Comparison of ENCODE assay signal across 8 mouse cellular contexts in the genomic region with DNA sequence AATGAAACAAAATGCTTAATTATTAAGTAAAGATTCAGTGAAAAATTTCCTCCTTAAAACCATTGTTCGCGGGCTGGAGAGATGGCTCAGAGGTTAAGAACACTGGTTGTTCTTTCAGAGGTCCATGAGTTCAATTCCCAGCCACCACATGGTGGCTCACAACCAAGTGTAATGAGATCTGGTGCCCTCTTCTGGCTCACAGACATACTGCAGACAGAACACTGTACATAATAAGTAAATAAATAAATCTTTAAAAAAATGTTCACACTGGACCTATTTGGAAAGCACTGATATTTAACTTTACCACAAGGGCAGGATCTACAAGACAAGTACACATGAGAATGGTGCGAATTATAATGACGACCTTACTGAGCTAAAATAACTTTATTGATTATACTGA. TPM values are rescaled to one million over a fixed set of nuclear protein-coding genes. Genes with fewer than 3 reads are reported as not detected.
DNase-seq lines count a peak whose midpoint lies in the region; ATAC-seq and TF ChIP-seq lines count a peak whose summit lies in the region.

No protein-coding gene starts in this region.

- no peak for DNase-seq in layer of hippocampus, adult 2 months (ENCODE audit: low spot score in 2 of 2)
- no peak for DNase-seq in layer of hippocampus, postnatal 25 days (ENCODE audit: extremely low spot score in 1 of 2, low spot score in 1 of 2)
- peak; percentile 78 for DNase-seq in NIH3T3 (ENCODE audit: low read depth)
- peak; percentile 60 for DNase-seq in mesoderm, embryonic 11.5 days (ENCODE audit: low read depth, low spot score)
- no peak for DNase-seq in frontal cortex, postnatal 10 days (ENCODE audit: low spot score in 2 of 2)
- DNase-seq in urinary bladder, postnatal 14 days (ENCODE audit: low spot score) = no peak

- 36% methylated on average over 4 of the region's 4 CpGs for WGBS in forebrain, embryonic 12.5 days
- WGBS in kidney, embryonic 16.5 days = 46% methylated on average over 4 of the region's 4 CpGs

- no peak for ATAC-seq in forebrain, embryonic 12.5 days (ENCODE audit: low FRiP score)
- no peak for ATAC-seq in kidney, embryonic 16.5 days (ENCODE audit: low FRiP score, low TSS enrichment)

- H3K4me3 ChIP-seq in layer of hippocampus, adult 2 months = peak overlapping the region; percentile 98
- H3K4me3 ChIP-seq in forebrain, embryonic 12.5 days (replicated peaks) = peak overlapping the region; percentile 90; the same call in 1 of the 2 replicates
- peak overlapping the region; percentile 99 for H3K4me3 ChIP-seq in kidney, embryonic 16.5 days (ENCODE audit: low read length)

- peak; percentile 80 for TF ChIP-seq CTCF in layer of hippocampus, adult 2 months (conservative IDR thresholded peaks at IDR 0.05)

- H3K27ac ChIP-seq in layer of hippocampus, adult 2 months = no peak overlapping the region
- H3K27ac ChIP-seq in forebrain, embryonic 12.5 days = no peak overlapping the region
- no peak overlapping the region for H3K27ac ChIP-seq in kidney, embryonic 16.5 days (ENCODE audit: low read length)

- no peak overlapping the region for H3K9ac ChIP-seq in forebrain, embryonic 12.5 days
- no peak overlapping the region for H3K9ac ChIP-seq in kidney, embryonic 16.5 days (replicated peaks; ENCODE audit: low read length)

- no peaks in the 10 kb centered on the region for H3K36me3 ChIP-seq in forebrain, embryonic 12.5 days (replicated peaks)
- no peaks in the 10 kb centered on the region for H3K36me3 ChIP-seq in kidney, embryonic 16.5 days (ENCODE audit: insufficient read depth, low read length)

- no peaks in the 10 kb centered on the region for H3K9me3 ChIP-seq in forebrain, embryonic 12.5 days
- no peaks in the 10 kb centered on the region for H3K9me3 ChIP-seq in kidney, embryonic 16.5 days (ENCODE audit: low read length)

- peaks cover 14% of the 10 kb centered on the region for H3K4me1 ChIP-seq in forebrain, embryonic 12.5 days
- H3K4me1 ChIP-seq in kidney, embryonic 16.5 days (ENCODE audit: insufficient read depth, low read length) = peaks cover 15% of the 10 kb centered on the region

- no peaks in the 10 kb centered on the region for H3K27me3 ChIP-seq in forebrain, embryonic 12.5 days
- no peaks in the 10 kb centered on the region for H3K27me3 ChIP-seq in kidney, embryonic 16.5 days (ENCODE audit: insufficient read depth, low read length)

- peak overlapping the region; percentile 75 for H3K4me2 ChIP-seq in forebrain, embryonic 12.5 days
- peak overlapping the region; percentile 86 for H3K4me2 ChIP-seq in kidney, embryonic 16.5 days (replicated peaks; ENCODE audit: low read depth, low read length)

RNA-seq across cellular contexts. Expression of gene Suclg1, which starts 0.7 kb away (rescaled TPM):
- 100 to 1,000 TPM; 137 to 145 TPM for total RNA-seq in layer of hippocampus, adult 2 months (2021)
- 100 to 1,000 TPM; 138 to 139 TPM for total RNA-seq in layer of hippocampus, postnatal 25 days (2021)
- 133 and 136 TPM in 2 replicates for polyA plus RNA-seq in forebrain, embryonic 12.5 days (2016; fragmentation: Nextera tagmentation; extraction: Ambion mirVana)
- polyA plus RNA-seq in kidney, embryonic 16.5 days (2015; fragmentation: Nextera tagmentation; extraction: Ambion mirVana) = 230 and 251 TPM in 2 replicates

RNA-seq across cellular contexts. Expression of gene Dnah6, which starts 26.0 kb away (rescaled TPM):
- under 1 TPM; 0.66 to 0.97 TPM for total RNA-seq in layer of hippocampus, adult 2 months (2021)
- total RNA-seq in layer of hippocampus, postnatal 25 days (2021) = under 1 TPM; 0.54 to 0.94 TPM
- 0.12 and 0.15 TPM in 2 replicates for polyA plus RNA-seq in forebrain, embryonic 12.5 days (2016; fragmentation: Nextera tagmentation; extraction: Ambion mirVana)
- 0.06 and 0.09 TPM in 2 replicates for polyA plus RNA-seq in kidney, embryonic 16.5 days (2015; fragmentation: Nextera tagmentation; extraction: Ambion mirVana)

Comparison
In these comparisons a context has a peak if more than half of its experiments do, and no peak if none do; other contexts are left out.
1. DNase-seq: peak in NIH3T3 (single experiment) and mesoderm, embryonic 11.5 days (single experiment); none in layer of hippocampus, adult 2 months (0 of 2), layer of hippocampus, postnatal 25 days (0 of 2), frontal cortex, postnatal 10 days (0 of 2) and urinary bladder, postnatal 14 days (single experiment).
2. Peak in every context shown above with its lines, with median percentiles within 50 percentile points of each other: H3K4me3 ChIP-seq.